Mouse (Mus musculus) intestine, embryonic 16.5 days (tissue): ENCODE measurements at regions not wholly inside any gene's neighbourhood (a gene's known extent, or its start where the extent isn't known, plus 50 kb on each side); places are given as distances from the start of the nearest gene placed in this dataset.

Experiments
- ATAC-seq: fragments of 200-750 bp; cut with Nextera tagmentation; 2 replicates; pipeline ENCODE4 v1.8.0; 2017; ENCODE audit warnings: moderate TSS enrichment, moderate library complexity
- H3K27ac ChIP-seq: fragments of 300-500 bp; sonication (generic); 2 replicates; pipeline ENCODE4 v1.5.1; 2014; ENCODE audit warnings: mild to moderate bottlenecking, low read length
- H3K27me3 ChIP-seq: fragments of 300-500 bp; sonication (generic); replicated peaks from 2 replicates; pipeline ENCODE4 v1.6.1; 2014; ENCODE audit warnings: low read length, control low read depth, mixed read lengths; ENCODE audit not compliant: control insufficient read depth, insufficient read depth
- H3K36me3 ChIP-seq: fragments of 300-500 bp; sonication (generic); 2 replicates; pipeline ENCODE4 v1.6.1; 2014; ENCODE audit warnings: low read length, control low read depth; ENCODE audit not compliant: control insufficient read depth, insufficient read depth
- H3K4me1 ChIP-seq: fragments of 300-500 bp; sonication (generic); 2 replicates; pipeline ENCODE4 v1.6.1; 2014; ENCODE audit warnings: low read length, control low read depth, mixed read lengths; ENCODE audit not compliant: control insufficient read depth, insufficient read depth
- H3K4me2 ChIP-seq: fragments of 300-500 bp; sonication (generic); 2 replicates; pipeline ENCODE4 v1.6.1; 2014; ENCODE audit warnings: low read depth, low read length, control low read depth
- H3K4me3 ChIP-seq: fragments of 300-500 bp; sonication (generic); 2 replicates; pipeline ENCODE4 v1.5.1; 2014; ENCODE audit warnings: mild to moderate bottlenecking, low read length
- H3K9ac ChIP-seq: fragments of 300-500 bp; sonication (generic); 2 replicates; pipeline ENCODE4 v1.6.1; 2014; ENCODE audit warnings: low read depth, low read length
- H3K9me3 ChIP-seq: fragments of 300-500 bp; sonication (generic); 2 replicates; pipeline ENCODE4 v1.6.1; 2016; ENCODE audit warnings: low read length, control low read depth; ENCODE audit not compliant: control insufficient read depth
- WGBS: fragments of 180-500 bp; shearing (Covaris S2); extraction: QIAGEN DNeasy Blood & Tissue Kit; methylation state at CpG from one replicate; pipeline ENCODE4 v1.1.7; 2014; 5-methylcytosine and 5-hydroxymethylcytosine counted together

DNA sequence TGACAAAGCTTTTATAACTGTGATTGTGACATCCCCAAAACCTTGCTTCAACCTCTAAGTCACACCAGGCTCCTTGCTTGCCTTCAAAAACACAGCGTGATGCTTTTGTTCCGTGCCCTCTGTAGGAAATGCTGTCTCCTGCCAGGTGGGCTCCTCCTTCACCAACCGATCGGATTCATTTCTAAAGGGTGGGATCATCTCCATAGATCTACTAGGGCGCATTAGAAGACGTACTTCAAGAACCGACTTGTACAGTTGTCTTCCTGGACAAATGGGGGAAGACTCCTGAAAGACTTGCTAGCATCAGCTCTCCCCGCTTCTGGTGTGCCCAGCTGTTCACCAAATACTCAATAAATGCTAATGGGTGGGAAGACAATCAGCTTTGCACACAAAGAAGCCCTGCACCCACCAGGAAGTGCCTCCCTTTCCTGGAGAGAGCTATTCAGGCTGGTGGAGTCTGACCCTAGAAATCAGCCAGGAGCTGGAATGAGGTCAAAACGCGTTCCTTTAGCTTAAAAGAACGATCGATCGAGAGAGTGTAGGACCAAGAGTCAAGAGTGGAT lies 53.0 kb downstream of the Hoxa1 start:
- 35% methylated on average over 13 of the region's 13 CpGs for WGBS
- no peak overlapping the region for H3K4me2 ChIP-seq
- ATAC-seq, result peak; percentile 44; the same call in 1 of the 2 replicates

DNA sequence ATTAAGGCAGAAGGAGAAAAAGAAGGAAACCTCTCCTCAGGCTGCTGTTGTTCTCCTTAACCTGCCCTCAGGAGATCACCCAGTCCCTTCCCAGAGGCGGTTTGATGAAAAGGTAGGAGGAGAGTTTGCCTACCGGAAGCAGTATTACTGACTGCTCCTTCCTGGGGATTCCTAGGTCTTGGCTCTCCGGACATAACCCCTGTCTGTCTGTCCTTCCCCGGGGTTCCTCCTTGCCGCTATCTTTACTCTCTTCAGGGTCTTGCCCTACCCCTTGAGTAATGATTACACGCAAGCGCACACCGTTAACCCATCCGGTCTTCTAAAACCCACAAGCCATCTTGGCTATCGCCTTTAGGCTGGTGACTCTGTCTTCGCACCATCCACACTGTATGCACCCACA lies 54.0 kb downstream of the Hoxa1 start:
- Histone ChIP-seq H3K4me1 (peaks cover 3% of the 10 kb centered on the region; the same call in 1 of the 2 replicates), H3K36me3 (no peaks in the 10 kb centered on the region), H3K27me3 (no peaks in the 10 kb centered on the region), H3K27ac (no peak overlapping the region), H3K9me3 (no peaks in the 10 kb centered on the region), H3K9ac (no peak overlapping the region), H3K4me3 (no peak overlapping the region), H3K4me2 (no peak overlapping the region)
- no peak for ATAC-seq
- WGBS, result 93% methylated on average over 11 of the region's 11 CpGs

More for the DNA sequence above, 53.0 kb downstream of the Hoxa1 start:
- Histone ChIP-seq H3K36me3 (no peaks in the 10 kb centered on the region), H3K27me3 (no peaks in the 10 kb centered on the region), H3K4me1 (peaks cover 3% of the 10 kb centered on the region; the same call in 1 of the 2 replicates), H3K9ac (no peak overlapping the region), H3K27ac (no peak overlapping the region), H3K4me3 (no peak overlapping the region), H3K9me3 (no peaks in the 10 kb centered on the region)

DNA sequence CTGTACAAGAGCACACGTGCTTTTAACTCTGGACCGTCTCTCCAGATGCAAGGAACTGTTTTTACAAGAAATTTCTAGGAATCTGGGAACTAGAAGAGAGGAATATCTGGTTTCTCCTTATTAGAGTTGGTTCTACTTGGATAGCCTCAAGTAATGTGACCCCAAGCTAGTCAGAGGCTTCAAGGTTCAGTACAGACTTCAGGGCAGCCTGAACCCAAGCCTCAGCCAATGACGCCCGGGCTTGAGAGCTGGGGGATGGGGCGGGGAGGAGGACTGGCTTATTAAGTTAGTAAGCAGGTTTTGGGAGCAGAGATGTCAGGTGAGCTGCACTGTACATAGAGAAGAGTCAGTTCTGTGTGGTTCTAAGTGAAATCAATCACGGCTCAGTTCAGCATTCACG lies 54.5 kb downstream of the Hoxa1 start:
- ATAC-seq, result no peak
- Histone ChIP-seq H3K9ac (no peak overlapping the region), H3K9me3 (no peaks in the 10 kb centered on the region), H3K4me3 (no peak overlapping the region), H3K36me3 (no peaks in the 10 kb centered on the region), H3K4me2 (no peak overlapping the region), H3K27me3 (no peaks in the 10 kb centered on the region), H3K4me1 (peaks cover 3% of the 10 kb centered on the region; the same call in 1 of the 2 replicates), H3K27ac (no peak overlapping the region)
- WGBS, result 92% methylated on average over 7 of the region's 7 CpGs

DNA sequence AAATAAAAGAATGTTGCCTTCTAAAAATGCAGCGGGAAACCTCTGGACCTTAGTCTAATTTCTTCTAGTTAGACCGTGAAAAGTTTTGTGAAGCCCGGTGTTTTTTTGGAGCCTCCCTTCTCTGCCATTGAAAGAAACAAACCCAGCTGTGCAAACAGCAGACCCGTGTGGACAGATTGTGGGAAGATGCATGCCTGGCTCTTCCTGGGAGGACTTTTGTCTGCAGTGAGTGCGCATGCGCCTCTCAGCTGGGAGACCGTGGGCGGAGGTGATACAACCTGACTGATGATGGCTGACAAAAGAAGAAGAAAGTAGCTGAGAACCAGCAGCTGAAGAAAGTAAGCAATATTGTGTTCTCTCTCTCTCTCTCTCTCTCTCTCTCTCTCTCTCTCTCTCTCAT lies 55.4 kb downstream of the Hoxa1 start:
- Histone ChIP-seq H3K4me3 (no peak overlapping the region), H3K36me3 (no peaks in the 10 kb centered on the region), H3K27ac (no peak overlapping the region), H3K4me1 (peaks cover 3% of the 10 kb centered on the region; the same call in 1 of the 2 replicates), H3K4me2 (no peak overlapping the region), H3K9ac (no peak overlapping the region), H3K9me3 (no peaks in the 10 kb centered on the region), H3K27me3 (no peaks in the 10 kb centered on the region)
- no peak for ATAC-seq
- WGBS, result 39% methylated on average over 8 of the region's 8 CpGs

GRCm38 (mm10) chr6:52102179-52102578 lies 55.9 kb downstream of the Hoxa1 start:
- H3K27me3 ChIP-seq, result no peaks in the 10 kb centered on the region
- no peaks in the 10 kb centered on the region for H3K9me3 ChIP-seq
- no peak overlapping the region for H3K9ac ChIP-seq
- H3K27ac ChIP-seq, result no peak overlapping the region
- no peak overlapping the region for H3K4me3 ChIP-seq
- WGBS, result 36% methylated on average over 8 of the region's 8 CpGs
- peaks cover 3% of the 10 kb centered on the region; the same call in 1 of the 2 replicates for H3K4me1 ChIP-seq
- H3K36me3 ChIP-seq, result no peaks in the 10 kb centered on the region
- ATAC-seq, result no peak
- H3K4me2 ChIP-seq, result no peak overlapping the region

DNA sequence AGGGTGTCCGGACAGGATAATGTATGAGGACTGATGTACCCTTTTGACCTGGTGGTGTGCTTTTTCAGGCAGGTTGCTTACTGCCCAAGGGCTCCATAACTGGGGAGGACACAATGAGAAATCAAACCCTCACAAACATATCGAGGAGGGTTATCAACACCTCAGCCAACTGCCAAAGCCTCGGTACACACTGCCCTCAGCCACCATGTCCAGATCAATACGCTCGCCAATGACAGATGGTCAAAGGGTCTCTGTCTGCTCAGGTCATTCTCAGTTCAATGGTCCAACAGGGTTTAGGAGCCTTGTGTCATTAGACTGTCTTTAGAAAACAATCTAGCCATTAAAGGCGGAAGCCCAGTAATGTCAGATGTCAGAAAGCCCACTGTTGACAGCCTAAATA lies 56.9 kb downstream of the Hoxa1 start:
- Histone ChIP-seq H3K4me1 (peaks cover 3% of the 10 kb centered on the region; the same call in 1 of the 2 replicates), H3K4me2 (no peak overlapping the region), H3K36me3 (no peaks in the 10 kb centered on the region), H3K4me3 (no peak overlapping the region), H3K27ac (no peak overlapping the region), H3K9me3 (no peaks in the 10 kb centered on the region), H3K27me3 (no peaks in the 10 kb centered on the region), H3K9ac (no peak overlapping the region)
- 73% methylated on average over 6 of the region's 6 CpGs for WGBS
- ATAC-seq, result no peak

DNA sequence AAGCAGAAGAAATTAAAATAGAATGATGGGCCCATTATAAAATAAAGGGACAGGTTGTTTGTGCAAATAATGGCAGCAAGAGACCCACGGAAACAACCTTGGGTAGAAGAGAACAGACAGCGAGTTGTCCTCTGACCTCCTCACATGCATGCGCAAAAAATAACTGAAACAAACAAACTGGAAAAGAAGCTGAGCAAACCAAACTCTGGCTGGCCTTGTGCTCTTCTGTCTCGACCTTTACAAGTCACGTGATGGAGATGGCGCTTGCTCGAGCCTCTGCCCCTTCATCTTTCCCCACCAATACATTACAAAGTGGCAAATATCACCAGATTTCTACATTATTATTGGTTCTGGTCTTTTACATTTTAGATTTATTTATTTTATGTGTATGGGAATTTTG lies 59.3 kb downstream of the Hoxa1 start:
- H3K9me3 ChIP-seq, result no peaks in the 10 kb centered on the region
- no peak overlapping the region for H3K4me2 ChIP-seq
- no peaks in the 10 kb centered on the region for H3K36me3 ChIP-seq
- no peak overlapping the region for H3K9ac ChIP-seq
- H3K27ac ChIP-seq, result no peak overlapping the region
- H3K4me3 ChIP-seq, result no peak overlapping the region
- no peak for ATAC-seq
- no peaks in the 10 kb centered on the region for H3K27me3 ChIP-seq
- WGBS, result 90% methylated on average over 7 of the region's 7 CpGs
- peaks cover 3% of the 10 kb centered on the region; the same call in 1 of the 2 replicates for H3K4me1 ChIP-seq

DNA sequence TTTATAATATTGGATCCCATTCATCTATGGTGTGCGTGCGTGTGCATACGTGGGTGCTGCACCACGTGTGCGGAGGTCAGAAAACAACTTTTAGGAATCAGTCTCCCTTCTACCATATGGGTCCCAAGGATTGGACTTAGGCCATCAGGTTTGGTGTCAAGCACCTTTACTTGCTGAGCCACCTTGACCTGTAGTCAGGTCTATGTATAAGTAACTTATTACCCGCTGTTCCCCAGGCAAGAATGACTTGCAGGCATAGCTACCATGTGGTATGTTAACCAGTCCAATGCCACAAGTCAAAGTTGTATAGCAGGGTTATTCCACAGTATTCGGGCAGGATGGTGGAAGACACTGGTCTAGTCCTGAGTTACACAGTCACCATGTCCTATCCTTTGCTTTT lies 62.5 kb downstream of the Hoxa1 start:
- Histone ChIP-seq H3K4me2 (no peak overlapping the region), H3K4me3 (no peak overlapping the region), H3K4me1 (no peaks in the 10 kb centered on the region; the same call in 1 of the 2 replicates), H3K9me3 (no peaks in the 10 kb centered on the region), H3K36me3 (no peaks in the 10 kb centered on the region), H3K27ac (no peak overlapping the region), H3K9ac (no peak overlapping the region), H3K27me3 (no peaks in the 10 kb centered on the region)
- 92% methylated on average over 7 of the region's 7 CpGs for WGBS
- no peak for ATAC-seq

DNA sequence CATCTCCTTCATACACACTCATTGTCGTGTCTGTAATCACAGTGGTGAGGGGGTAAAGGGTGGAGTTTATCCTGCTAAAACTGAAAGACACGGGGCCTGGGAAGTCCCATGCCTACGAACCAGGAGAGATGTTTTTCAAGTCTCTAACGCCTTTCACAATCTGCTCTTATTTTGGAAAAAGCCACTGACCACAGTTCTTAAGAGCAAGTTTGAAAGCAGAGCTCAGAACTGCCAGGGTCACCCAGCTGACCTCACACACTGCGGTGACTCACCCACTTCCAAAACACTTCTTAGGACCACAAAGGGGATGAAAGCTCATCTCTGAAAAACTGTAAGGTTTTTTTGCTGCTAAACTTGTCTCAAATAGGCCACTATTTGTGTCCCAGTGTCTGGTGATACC lies 66.7 kb downstream of the Hoxa1 start:
- Histone ChIP-seq H3K27ac (no peak overlapping the region), H3K4me1 (no peaks in the 10 kb centered on the region; the same call in 1 of the 2 replicates), H3K27me3 (no peaks in the 10 kb centered on the region), H3K36me3 (no peaks in the 10 kb centered on the region), H3K4me2 (no peak overlapping the region), H3K9me3 (no peaks in the 10 kb centered on the region), H3K9ac (no peak overlapping the region), H3K4me3 (no peak overlapping the region)
- ATAC-seq, result no peak
- 46% methylated on average over 5 of the region's 5 CpGs for WGBS
